Mouse (Mus musculus): Measurements from ENCODE around the gene Gpx8.

Gpx8 gene

GRCm38 (mm10) chr13:113046211-113046883, at the start of gene Gpx8:
Gene Gpx8 (minus strand): TSS chr13:113046410.
- DNase-seq, result peak; percentile 57

GRCm38 (mm10) chr13:113094618-113095017, 48.4 kb upstream of the Gpx8 start:
- no peak for DNase-seq

- DNase-seq, result no peak
Measured at GRCm38 (mm10) chr13:113090489-113090888, 44.3 kb upstream of the Gpx8 start.

- no peak for DNase-seq
Measured at GRCm38 (mm10) chr13:113087226-113088017, 41.2 kb upstream of the Gpx8 start.

GRCm38 (mm10) chr13:113084732-113085131, 38.5 kb upstream of the Gpx8 start:
- DNase-seq, result no peak

- no peak for DNase-seq
Measured at GRCm38 (mm10) chr13:113082101-113082500, 35.9 kb upstream of the Gpx8 start.

- no peak for DNase-seq
Measured at GRCm38 (mm10) chr13:113079021-113079420, 32.8 kb upstream of the Gpx8 start.

- no peak for DNase-seq
Measured at GRCm38 (mm10) chr13:113064542-113064941, 18.3 kb upstream of the Gpx8 start.

GRCm38 (mm10) chr13:113061746-113062145, 15.5 kb upstream of the Gpx8 start:
- DNase-seq, result no peak

GRCm38 (mm10) chr13:113055826-113056225, 9.6 kb upstream of the Gpx8 start:
- no peak for DNase-seq

GRCm38 (mm10) chr13:113054230-113054629, 8.0 kb upstream of the Gpx8 start:
- DNase-seq, result no peak

GRCm38 (mm10) chr13:113047647-113048046, 1.4 kb upstream of the Gpx8 start:
- no peak for DNase-seq

GRCm38 (mm10) chr13:113047018-113047417, 808 bp upstream of the Gpx8 start:
- DNase-seq, result no peak

GRCm38 (mm10) chr13:113045458-113046110, 626 bp downstream of the Gpx8 start:
- DNase-seq, result no peak

GRCm38 (mm10) chr13:113044876-113045275, 1.3 kb downstream of the Gpx8 start:
- DNase-seq, result no peak

GRCm38 (mm10) chr13:113035852-113036251, 10.4 kb downstream of the Gpx8 start:
- peak; percentile 89 for DNase-seq

- peak; percentile 17 for DNase-seq
Measured at GRCm38 (mm10) chr13:113034950-113035421, 11.2 kb downstream of the Gpx8 start, which contains the start of gene Cdc20b. Gene Cdc20b (plus strand): TSS chr13:113035111.

GRCm38 (mm10) chr13:113034271-113034886, 11.8 kb downstream of the Gpx8 start:
- no peak for DNase-seq

- DNase-seq, result no peak
Measured at GRCm38 (mm10) chr13:113032831-113033230, 13.4 kb downstream of the Gpx8 start.

- no peak for DNase-seq
Measured at GRCm38 (mm10) chr13:113031792-113032571, 14.2 kb downstream of the Gpx8 start.

GRCm38 (mm10) chr13:113031351-113031750, 14.9 kb downstream of the Gpx8 start:
- DNase-seq, result no peak
